Mouse (Mus musculus) liver, embryonic 14.5 days (tissue): Measurements from ENCODE around the gene Gpd2.

Source experiments
- CTCF ChIP-seq: IDR thresholded peaks from 2 replicates; pipeline ENCODE4 v1.5.1; 2016; ENCODE audit warnings: antibody characterized with exemption, low read depth, control low read depth
- EP300 ChIP-seq: IDR thresholded peaks from 2 replicates; pipeline ENCODE4 v1.6.1; 2016; ENCODE audit warnings: antibody characterized with exemption, low read depth

- TF ChIP-seq CTCF (no peak), EP300 (no peak)
Measured at GRCm38 (mm10) chr2:57397727-57398126, 160.3 kb downstream of the Gpd2 start.
